Mouse (Mus musculus): ENCODE results near the gene Elmo3. TPM values are rescaled to one million over a fixed set of nuclear protein-coding genes. Genes with fewer than 3 reads are reported as not detected.

Elmo3 gene
- polyA plus RNA-seq (2015; fragmentation: Nextera tagmentation; extraction: Ambion mirVana) = 15.5 and 17.4 TPM in 2 replicates

DNA sequence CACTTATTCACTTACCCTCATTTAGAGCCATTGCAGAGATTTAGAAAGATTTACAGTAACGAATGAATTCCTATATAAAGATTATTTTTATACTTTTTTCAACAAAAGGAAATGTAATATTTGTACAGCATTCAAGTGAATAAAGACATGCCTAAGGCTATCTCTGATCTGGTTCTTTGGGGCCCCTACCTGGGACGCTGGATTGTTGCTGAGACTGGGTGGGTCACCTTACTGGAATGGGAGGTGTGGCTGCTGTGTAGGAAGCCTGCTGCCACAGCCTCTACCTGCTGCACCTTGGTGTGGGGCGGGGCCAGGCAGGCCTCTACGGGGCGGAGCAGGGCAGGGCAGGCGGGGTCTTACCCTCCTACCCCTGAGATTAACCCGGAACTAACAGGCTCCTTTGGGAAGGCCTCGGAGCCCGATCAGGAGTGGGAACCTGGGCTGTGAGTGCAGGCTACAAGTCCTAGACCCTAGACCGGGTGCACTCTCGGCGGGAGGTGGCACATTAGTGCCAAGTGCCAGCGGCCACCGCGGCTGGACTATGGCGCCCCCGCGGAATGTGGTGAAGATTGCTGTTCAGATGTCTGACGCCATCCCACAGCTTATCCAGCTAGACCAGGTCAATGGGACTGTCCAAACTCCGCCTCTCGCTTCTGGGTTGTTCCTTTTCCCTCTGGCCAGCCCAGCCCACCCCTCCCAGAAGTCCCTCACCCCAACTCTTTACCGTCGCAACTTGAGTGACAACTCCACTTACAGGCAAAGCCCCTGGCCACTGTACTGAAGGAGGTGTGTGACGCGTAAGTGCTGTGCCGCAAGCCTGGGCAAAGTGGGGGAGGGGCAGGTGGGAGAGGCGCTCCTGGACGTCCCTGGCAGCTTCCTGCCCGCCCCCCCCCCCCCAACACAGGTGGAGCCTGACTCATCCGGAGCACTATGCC, at the start of gene Elmo3:
Elmo3 (plus strand) TSS at position 391 of the 935 bp plus-strand sequence.
- 6% methylated on average over 29 of the region's 30 CpGs for WGBS
- H3K4me1 ChIP-seq (replicated peaks; ENCODE audit: insufficient read depth, low read length) = peaks cover 12% of the 10 kb centered on the region; the same call in 1 of the 2 replicates
- TF ChIP-seq CTCF (IDR thresholded peaks at IDR 0.05; ENCODE audit: low read depth) = peak; percentile 26; the same call in 1 of the 2 replicates

DNA sequence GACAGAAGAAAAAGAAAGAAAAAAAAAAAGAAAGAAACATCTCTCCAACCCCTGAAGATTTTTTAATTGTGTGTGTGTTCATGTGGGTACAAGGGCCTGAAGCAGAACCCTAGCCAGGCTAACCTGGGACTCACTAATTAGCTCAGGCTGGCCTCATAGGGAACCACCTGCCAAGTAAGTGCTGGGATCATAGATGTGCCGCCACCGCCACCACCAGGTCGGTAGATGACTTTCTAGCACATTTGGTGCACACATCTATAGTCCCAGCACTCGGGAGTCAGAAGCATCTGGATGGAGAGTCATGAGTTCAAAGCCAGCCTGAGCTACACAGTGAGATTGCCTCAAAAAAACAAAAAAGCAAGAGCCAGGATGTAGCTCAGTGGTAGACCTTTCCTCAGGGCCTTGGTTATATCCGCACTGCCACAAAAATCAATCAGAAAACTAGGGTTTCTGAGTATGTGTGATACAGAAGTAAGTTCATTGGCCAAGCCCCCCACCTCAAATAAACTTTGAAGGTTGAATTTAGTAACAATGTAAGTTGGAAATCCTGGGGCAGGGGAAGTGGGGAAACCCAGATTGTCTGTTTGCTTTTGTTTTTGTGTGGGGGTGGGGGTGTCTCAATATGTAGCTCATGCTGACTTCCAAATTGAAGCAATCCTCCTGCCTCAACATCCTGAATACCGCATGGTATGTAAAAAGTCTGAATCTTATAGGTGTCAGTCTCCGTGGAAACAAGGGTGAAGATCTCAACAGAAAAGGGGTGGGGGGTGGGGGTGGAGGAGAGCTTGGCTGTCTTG, 47.9 kb upstream of the Elmo3 start:
- TF ChIP-seq CTCF (IDR thresholded peaks at IDR 0.05; ENCODE audit: low read depth) = no peak
- 0 out of 2 replicates have a peak, but pooled peaks cover 8% of the 10 kb centered on the region for H3K27me3 ChIP-seq (ENCODE audit: insufficient read depth, low read length)
- WGBS = 76% methylated on average over 7 of the region's 7 CpGs

More for the DNA sequence above, at the start of gene Elmo3:
- peak within 1 kb of the TSS; percentile 62 for H3K9ac ChIP-seq (ENCODE audit: low read depth, low read length)
- H3K27ac ChIP-seq = peak within 1 kb of the TSS; percentile 84
- DNase-seq (ENCODE audit: low spot score) (peak; percentile 63), ATAC-seq (replicated peaks; ENCODE audit: low FRiP score, low read depth) (peak; percentile 90)
- no peaks in the 10 kb centered on the region for H3K9me3 ChIP-seq (replicated peaks; ENCODE audit: low read length)
- H3K27me3 ChIP-seq (ENCODE audit: insufficient read depth, low read length) = no peaks in the 10 kb centered on the region
- peak within 1 kb of the TSS; percentile 75 for H3K4me2 ChIP-seq (ENCODE audit: low read length)
- H3K4me3 ChIP-seq (replicated peaks; ENCODE audit: low read depth, low read length) = peak within 1 kb of the TSS; percentile 37
- H3K36me3 ChIP-seq (ENCODE audit: insufficient read depth, low read length) = peaks cover 39% of the 10 kb centered on the region

DNA sequence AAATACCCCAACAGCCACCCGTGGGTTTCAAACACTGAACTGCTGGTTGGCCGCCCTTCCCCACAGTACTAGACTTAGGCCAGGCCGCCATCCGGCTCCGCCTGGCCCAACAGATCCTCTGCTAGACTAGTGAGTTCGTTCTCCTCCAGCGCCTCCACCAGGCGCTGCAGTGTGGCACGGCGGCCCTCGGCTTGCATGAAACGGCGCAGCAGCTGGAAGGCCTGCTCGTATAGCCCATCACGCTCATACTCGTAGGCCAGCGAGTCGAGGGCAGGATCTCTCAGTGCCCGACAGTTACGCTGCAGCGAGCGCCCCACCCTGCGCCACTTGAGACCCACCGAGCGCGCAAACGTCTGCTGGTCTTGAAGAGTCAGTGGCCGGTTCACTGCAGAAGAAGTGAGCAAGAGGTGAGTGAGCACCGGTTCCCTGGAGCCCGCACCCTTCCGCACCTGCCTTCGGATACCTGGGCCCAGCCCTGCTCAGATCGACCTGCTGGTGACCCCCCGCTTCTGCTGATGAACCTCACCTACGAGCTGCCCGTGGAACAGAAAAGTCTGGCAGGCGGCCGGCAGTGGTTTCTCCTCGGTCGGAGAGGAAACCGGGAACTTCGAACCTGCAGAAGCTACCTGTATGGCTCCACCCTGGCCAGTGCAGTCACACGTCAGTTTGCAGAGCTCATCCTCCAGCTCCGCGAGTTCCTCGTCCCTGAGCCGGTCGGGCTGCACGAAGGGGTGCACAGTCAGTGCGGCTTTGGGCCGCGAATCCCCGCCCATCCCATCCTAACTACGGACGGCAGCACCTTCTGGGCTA, 46.3 kb upstream of the Elmo3 start:
- no peaks in the 10 kb centered on the region for H3K36me3 ChIP-seq (ENCODE audit: insufficient read depth, low read length)
- peak; percentile 30; the same call in 1 of the 2 replicates for TF ChIP-seq CTCF (IDR thresholded peaks at IDR 0.05; ENCODE audit: low read depth)
- DNase-seq (ENCODE audit: low spot score) (peak; percentile 58), ATAC-seq (replicated peaks; ENCODE audit: low FRiP score, low read depth) (peak; percentile 9; the same call in 1 of the 2 replicates)
- no peaks in the 10 kb centered on the region for H3K9me3 ChIP-seq (replicated peaks; ENCODE audit: low read length)
- no peak overlapping the region for H3K27ac ChIP-seq
- peak overlapping the region; percentile 66 for H3K4me2 ChIP-seq (ENCODE audit: low read length)
- H3K27me3 ChIP-seq (ENCODE audit: insufficient read depth, low read length) = 0 out of 2 replicates have a peak, but pooled peaks cover 8% of the 10 kb centered on the region
- peak overlapping the region; percentile 28; the same call in 1 of the 2 replicates for H3K9ac ChIP-seq (ENCODE audit: low read depth, low read length)
- peaks cover 15% of the 10 kb centered on the region; the same call in 1 of the 2 replicates for H3K4me1 ChIP-seq (replicated peaks; ENCODE audit: insufficient read depth, low read length)
- WGBS = 5% methylated on average over 55 of the region's 55 CpGs
- peak overlapping the region; percentile 29 for H3K4me3 ChIP-seq (replicated peaks; ENCODE audit: low read depth, low read length)

More for the DNA sequence above, 47.9 kb upstream of the Elmo3 start:
- no peak overlapping the region for H3K9ac ChIP-seq (ENCODE audit: low read depth, low read length)
- DNase-seq (ENCODE audit: low spot score) (no peak), ATAC-seq (replicated peaks; ENCODE audit: low FRiP score, low read depth) (no peak)
- H3K36me3 ChIP-seq (ENCODE audit: insufficient read depth, low read length) = no peaks in the 10 kb centered on the region
- no peak overlapping the region for H3K4me2 ChIP-seq (ENCODE audit: low read length)
- H3K4me3 ChIP-seq (replicated peaks; ENCODE audit: low read depth, low read length) = no peak overlapping the region
- peaks cover 18% of the 10 kb centered on the region; the same call in 1 of the 2 replicates for H3K4me1 ChIP-seq (replicated peaks; ENCODE audit: insufficient read depth, low read length)
- no peaks in the 10 kb centered on the region for H3K9me3 ChIP-seq (replicated peaks; ENCODE audit: low read length)
- no peak overlapping the region for H3K27ac ChIP-seq

DNA sequence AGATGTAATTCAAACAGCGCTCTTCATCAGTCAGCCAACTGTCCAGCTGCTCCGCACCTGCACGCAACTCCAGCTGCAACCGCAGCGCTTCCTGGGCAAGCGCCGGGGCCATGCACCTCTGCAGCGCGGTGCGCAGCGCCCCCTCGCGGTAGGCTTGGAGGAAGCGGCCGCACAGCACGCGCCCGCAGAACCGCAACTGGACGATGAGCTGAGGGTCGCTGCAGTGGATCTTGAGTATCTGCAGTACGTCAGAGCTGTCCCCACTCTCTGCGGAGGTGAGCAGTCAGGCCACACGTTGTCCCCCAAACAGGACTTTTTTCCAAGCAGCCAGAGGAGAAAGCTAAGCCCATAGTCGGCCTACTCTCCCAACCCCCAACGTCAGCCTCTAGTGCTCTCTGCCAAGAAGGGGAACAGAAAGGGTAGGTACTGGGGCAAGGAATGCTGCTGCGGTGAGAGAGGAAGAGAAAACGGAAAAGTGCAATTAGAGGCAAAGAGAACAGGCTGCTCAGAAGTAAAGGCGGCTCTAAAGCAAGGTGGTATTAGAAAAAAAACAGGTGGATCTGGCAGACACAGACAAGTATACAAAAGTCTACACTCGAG, 45.6 kb upstream of the Elmo3 start:
- peak overlapping the region; percentile 29 for H3K4me3 ChIP-seq (replicated peaks; ENCODE audit: low read depth, low read length)
- H3K36me3 ChIP-seq (ENCODE audit: insufficient read depth, low read length) = no peaks in the 10 kb centered on the region
- ATAC-seq (replicated peaks; ENCODE audit: low FRiP score, low read depth) = peak; percentile 25; the same call in 1 of the 2 replicates
- 0 out of 2 replicates have a peak overlapping the region, but pooled peaks have one; percentile 28 for H3K9ac ChIP-seq (ENCODE audit: low read depth, low read length)
- peaks cover 13% of the 10 kb centered on the region; the same call in 1 of the 2 replicates for H3K4me1 ChIP-seq (replicated peaks; ENCODE audit: insufficient read depth, low read length)
- 4% methylated on average over 30 of the region's 30 CpGs for WGBS
- no peak overlapping the region for H3K27ac ChIP-seq
- peak overlapping the region; percentile 66 for H3K4me2 ChIP-seq (ENCODE audit: low read length)
- DNase-seq (ENCODE audit: low spot score) = peak; percentile 71
- TF ChIP-seq CTCF (IDR thresholded peaks at IDR 0.05; ENCODE audit: low read depth) = peak; percentile 97
- H3K27me3 ChIP-seq (ENCODE audit: insufficient read depth, low read length) = 0 out of 2 replicates have a peak, but pooled peaks cover 8% of the 10 kb centered on the region
- H3K9me3 ChIP-seq (replicated peaks; ENCODE audit: low read length) = no peaks in the 10 kb centered on the region

DNA sequence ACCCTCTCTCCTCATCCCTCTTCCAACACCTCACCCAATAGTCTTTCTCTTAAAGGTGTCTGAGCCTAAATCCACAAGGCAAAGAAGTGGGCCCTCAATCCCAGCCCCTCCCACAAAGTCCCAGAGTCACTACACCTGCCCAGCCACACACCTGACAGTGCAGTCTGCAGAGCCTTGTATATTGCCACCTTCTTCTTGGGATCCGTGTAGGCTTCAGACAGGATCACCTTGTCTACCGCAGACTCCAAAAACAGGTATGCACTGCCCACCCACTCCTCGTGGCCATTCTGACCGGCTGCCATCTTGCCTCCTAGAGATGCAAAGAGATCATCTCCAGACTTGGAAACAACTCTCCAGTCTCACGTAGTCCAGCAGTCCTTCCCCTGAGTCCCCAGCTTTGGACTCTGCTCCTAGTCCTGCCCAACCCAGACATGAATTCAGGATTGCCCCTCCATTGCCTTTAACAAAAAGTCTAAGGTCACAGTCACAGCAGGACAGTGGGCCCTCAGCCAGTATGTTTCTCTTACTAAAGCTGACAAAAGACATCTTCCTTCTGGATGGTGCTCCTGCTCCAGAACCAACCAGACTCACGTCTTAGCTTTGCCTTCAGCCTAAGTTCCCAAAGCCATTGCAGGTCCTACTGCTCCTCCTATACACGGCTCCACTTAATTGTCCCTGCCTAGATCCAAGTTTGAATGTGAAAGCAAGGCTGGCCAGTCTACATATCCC, 44.9 kb upstream of the Elmo3 start:
- no peak overlapping the region for H3K4me2 ChIP-seq (ENCODE audit: low read length)
- H3K4me3 ChIP-seq (replicated peaks; ENCODE audit: low read depth, low read length) = no peak overlapping the region
- 0 out of 2 replicates have a peak, but pooled peaks cover 8% of the 10 kb centered on the region for H3K27me3 ChIP-seq (ENCODE audit: insufficient read depth, low read length)
- H3K4me1 ChIP-seq (replicated peaks; ENCODE audit: insufficient read depth, low read length) = peaks cover 12% of the 10 kb centered on the region; the same call in 1 of the 2 replicates
- DNase-seq (ENCODE audit: low spot score) = no peak
- H3K36me3 ChIP-seq (ENCODE audit: insufficient read depth, low read length) = no peaks in the 10 kb centered on the region
- no peak overlapping the region for H3K9ac ChIP-seq (ENCODE audit: low read depth, low read length)
- no peak for TF ChIP-seq CTCF (IDR thresholded peaks at IDR 0.05; ENCODE audit: low read depth)
- H3K27ac ChIP-seq = no peak overlapping the region
- ATAC-seq (replicated peaks; ENCODE audit: low FRiP score, low read depth) = no peak
- 71% methylated on average over 7 of the region's 7 CpGs for WGBS
- no peaks in the 10 kb centered on the region for H3K9me3 ChIP-seq (replicated peaks; ENCODE audit: low read length)

Data from kidney, postnatal 0 days (tissue).